Mouse (Mus musculus) hematopoietic stem cell, adult 5-6 weeks (primary cell): ENCODE results near the gene Banp. TPM values are rescaled to one million over a fixed set of nuclear protein-coding genes. Genes with fewer than 3 reads are reported as not detected.

Experiments used
- ATAC-seq, 2 experiments: fragments of 125-278 bp in 1 of 2; replicated peaks in 1 of 2; 2 replicates each; pipeline ENCODE4 v1.8.0; 2016 to 2017; ENCODE audit warnings: inconsistent platforms in 2 of 2, mild to moderate bottlenecking in 2 of 2, moderate number of reproducible peaks in 2 of 2, low read depth in 1 of 2, moderate TSS enrichment in 1 of 2; ENCODE audit not compliant: low FRiP score in 2 of 2, poor library complexity in 2 of 2, severe bottlenecking in 2 of 2, insufficient read depth in 1 of 2, low TSS enrichment in 1 of 2
- total RNA-seq: library from RNA; stranded (forward); fragments of 172-1452, 232-1000 nt; gene quantifications from 2 replicates; pipeline ENCODE4 v1.2.3, GENCODE M21; 2017

Banp gene
- total RNA-seq, 1 experiment from 2014 or later = 25.3 TPM

- ATAC-seq = no peak
Observed at GRCm38 (mm10) chr8:121921582-121921981, 28.0 kb upstream of the Banp start.

- ATAC-seq = no peak
Observed at GRCm38 (mm10) chr8:121922101-121922500, 27.4 kb upstream of the Banp start.

- ATAC-seq = no peak
Observed at GRCm38 (mm10) chr8:121924681-121925080, 24.9 kb upstream of the Banp start.

- ATAC-seq = peak; percentile 66 to 67; a peak in 3 of 4 replicates
Observed at GRCm38 (mm10) chr8:121925624-121926023, 23.9 kb upstream of the Banp start.

GRCm38 (mm10) chr8:121926266-121926665 is 23.3 kb upstream of the Banp start:
- no peak for ATAC-seq

- peak; percentile 77 to 90 for ATAC-seq
Observed at GRCm38 (mm10) chr8:121927316-121927715, 22.2 kb upstream of the Banp start.

- no peak for ATAC-seq
Observed at GRCm38 (mm10) chr8:121930047-121930446, 19.5 kb upstream of the Banp start.

GRCm38 (mm10) chr8:121931571-121931970 is 18.0 kb upstream of the Banp start:
- ATAC-seq = no peak

- no peak for ATAC-seq
Observed at GRCm38 (mm10) chr8:121932026-121932667, 17.4 kb upstream of the Banp start.

GRCm38 (mm10) chr8:121932668-121933520 is 16.7 kb upstream of the Banp start:
- ATAC-seq = no peak

- ATAC-seq = peak; percentile 53 to 74; a peak in 2 of 4 replicates
Observed at GRCm38 (mm10) chr8:121934506-121934905, 15.0 kb upstream of the Banp start.

- ATAC-seq = no peak
Observed at GRCm38 (mm10) chr8:121934923-121935322, 14.6 kb upstream of the Banp start.

- 0 out of 4 replicates have a peak, but pooled peaks of 1 of the 2 experiments have one; percentile 27 for ATAC-seq
Observed at GRCm38 (mm10) chr8:121935341-121936294, 13.9 kb upstream of the Banp start.

- no peak for ATAC-seq
Observed at GRCm38 (mm10) chr8:121936391-121936790, 13.2 kb upstream of the Banp start.

- no peak for ATAC-seq
Observed at GRCm38 (mm10) chr8:121938732-121939131, 10.8 kb upstream of the Banp start.

GRCm38 (mm10) chr8:121943057-121943540 is 6.5 kb upstream of the Banp start:
- no peak for ATAC-seq

GRCm38 (mm10) chr8:121943716-121944115 is 5.8 kb upstream of the Banp start:
- ATAC-seq = no peak
